Mouse (Mus musculus): ENCODE measurements at regions not wholly inside any gene's neighbourhood (a gene's known extent, or its start where the extent isn't known, plus 50 kb on each side); places are given as distances from the start of the nearest gene placed in this dataset.

- no peaks in the 10 kb centered on the region for H3K4me1 ChIP-seq (ENCODE audit: insufficient read depth, low read depth, low read length)
- no peaks in the 10 kb centered on the region for H3K36me3 ChIP-seq (ENCODE audit: insufficient read depth, low read length)
- H3K4me2 ChIP-seq (replicated peaks; ENCODE audit: low read depth, low read length): no peak overlapping the region
- DNase-seq (ENCODE audit: low spot score) (no peak), ATAC-seq (no peak)
- H3K9me3 ChIP-seq (ENCODE audit: low read length): no peaks in the 10 kb centered on the region
- no peak overlapping the region for H3K9ac ChIP-seq (replicated peaks; ENCODE audit: low read depth)
- H3K27me3 ChIP-seq (replicated peaks; ENCODE audit: insufficient read depth, low read length): no peaks in the 10 kb centered on the region
- TF ChIP-seq EP300 (IDR thresholded peaks at IDR 0.05) (no peak), CTCF (IDR thresholded peaks at IDR 0.05) (peak; percentile 43)
- H3K4me3 ChIP-seq (ENCODE audit: low read depth, low read length): no peak overlapping the region
- no peak overlapping the region for H3K27ac ChIP-seq (ENCODE audit: low read length)
- WGBS: 51% methylated on average over 6 of the region's 6 CpGs
These were observed 66.0 kb downstream of the Amer2 start for GRCm38 (mm10) chr14:60439106-60439505.

DNA sequence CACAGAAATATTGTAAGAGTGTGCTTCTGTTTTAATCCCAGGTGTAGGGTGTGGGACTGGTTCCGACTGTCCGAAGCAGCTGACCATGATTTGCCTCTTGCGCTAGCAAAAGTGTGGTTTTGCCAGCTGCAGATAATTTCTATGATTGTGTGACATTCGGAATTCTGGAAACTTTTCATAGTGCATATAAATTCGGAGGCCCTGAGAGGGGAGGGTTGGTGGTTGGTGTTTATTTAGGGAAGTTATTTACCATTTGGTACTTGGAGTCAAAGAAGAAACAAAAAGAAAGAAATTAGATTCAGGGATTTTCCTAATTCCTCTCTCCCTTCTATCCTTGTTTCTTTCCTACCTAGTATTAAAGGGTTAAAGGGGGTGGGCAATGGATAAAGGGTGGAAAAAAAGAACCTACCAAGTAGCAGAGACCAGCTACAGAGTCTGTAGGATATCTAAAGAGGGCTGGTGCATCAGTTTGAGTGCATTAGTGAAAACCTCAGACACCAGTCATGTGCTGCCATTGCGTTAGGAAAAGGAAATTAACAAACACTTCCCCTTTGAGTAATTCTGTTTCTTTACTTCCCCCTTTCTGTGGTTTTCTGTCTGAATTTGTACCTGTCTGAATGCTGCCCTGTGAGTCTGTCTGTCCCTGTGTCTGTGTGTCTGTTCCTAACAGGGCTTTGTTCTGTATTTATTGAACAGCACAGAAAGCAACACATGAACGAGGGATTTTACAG lies 70.9 kb downstream of the Amer2 start:
- DNase-seq (ENCODE audit: low spot score) (peak; percentile 36), ATAC-seq (no peak)
- Histone ChIP-seq H3K4me1 (ENCODE audit: insufficient read depth, low read depth, low read length) (no peaks in the 10 kb centered on the region), H3K9me3 (ENCODE audit: low read length) (no peaks in the 10 kb centered on the region), H3K4me2 (replicated peaks; ENCODE audit: low read depth, low read length) (no peak overlapping the region), H3K27me3 (replicated peaks; ENCODE audit: insufficient read depth, low read length) (no peaks in the 10 kb centered on the region), H3K27ac (ENCODE audit: low read length) (no peak overlapping the region), H3K4me3 (ENCODE audit: low read depth, low read length) (no peak overlapping the region), H3K9ac (replicated peaks; ENCODE audit: low read depth) (no peak overlapping the region), H3K36me3 (ENCODE audit: insufficient read depth, low read length) (no peaks in the 10 kb centered on the region)
- WGBS: 59% methylated on average over 7 of the region's 7 CpGs
- TF ChIP-seq CTCF (IDR thresholded peaks at IDR 0.05) (no peak), EP300 (IDR thresholded peaks at IDR 0.05) (no peak)

GRCm38 (mm10) chr14:60444552-60444937 lies 71.5 kb downstream of the Amer2 start:
- ATAC-seq: no peak
- WGBS: 39% methylated on average over 3 of the region's 3 CpGs

GRCm38 (mm10) chr14:60446037-60446436 lies 73.0 kb downstream of the Amer2 start:
- H3K4me3 ChIP-seq (ENCODE audit: low read depth, low read length): no peak overlapping the region
- H3K9ac ChIP-seq (replicated peaks; ENCODE audit: low read depth): no peak overlapping the region
- no peaks in the 10 kb centered on the region for H3K9me3 ChIP-seq (ENCODE audit: low read length)
- no peak for DNase-seq (ENCODE audit: low spot score)
- WGBS: 82% methylated on average over 6 of the region's 6 CpGs
- H3K4me2 ChIP-seq (replicated peaks; ENCODE audit: low read depth, low read length): no peak overlapping the region
- no peaks in the 10 kb centered on the region for H3K36me3 ChIP-seq (ENCODE audit: insufficient read depth, low read length)
- no peak overlapping the region for H3K27ac ChIP-seq (ENCODE audit: low read length)
- no peaks in the 10 kb centered on the region for H3K27me3 ChIP-seq (replicated peaks; ENCODE audit: insufficient read depth, low read length)
- H3K4me1 ChIP-seq (ENCODE audit: insufficient read depth, low read depth, low read length): no peaks in the 10 kb centered on the region
- no peak for ATAC-seq
- TF ChIP-seq CTCF (IDR thresholded peaks at IDR 0.05): no peak
- TF ChIP-seq EP300 (IDR thresholded peaks at IDR 0.05): no peak

More at GRCm38 (mm10) chr14:60444552-60444937, 71.5 kb downstream of the Amer2 start:
- Histone ChIP-seq H3K36me3 (ENCODE audit: insufficient read depth, low read length) (no peaks in the 10 kb centered on the region), H3K27ac (ENCODE audit: low read length) (no peak overlapping the region), H3K4me1 (ENCODE audit: insufficient read depth, low read depth, low read length) (no peaks in the 10 kb centered on the region), H3K4me3 (ENCODE audit: low read depth, low read length) (no peak overlapping the region), H3K9ac (replicated peaks; ENCODE audit: low read depth) (no peak overlapping the region), H3K27me3 (replicated peaks; ENCODE audit: insufficient read depth, low read length) (no peaks in the 10 kb centered on the region), H3K9me3 (ENCODE audit: low read length) (no peaks in the 10 kb centered on the region), H3K4me2 (replicated peaks; ENCODE audit: low read depth, low read length) (no peak overlapping the region)
- no peak for DNase-seq (ENCODE audit: low spot score)
- TF ChIP-seq CTCF (IDR thresholded peaks at IDR 0.05): no peak
- no peak for TF ChIP-seq EP300 (IDR thresholded peaks at IDR 0.05)

GRCm38 (mm10) chr14:60451216-60451615 lies 78.2 kb downstream of the Amer2 start:
- Histone ChIP-seq H3K27ac (ENCODE audit: low read length) (no peak overlapping the region), H3K4me1 (ENCODE audit: insufficient read depth, low read depth, low read length) (no peaks in the 10 kb centered on the region), H3K4me2 (replicated peaks; ENCODE audit: low read depth, low read length) (no peak overlapping the region), H3K9ac (replicated peaks; ENCODE audit: low read depth) (no peak overlapping the region), H3K4me3 (ENCODE audit: low read depth, low read length) (no peak overlapping the region), H3K9me3 (ENCODE audit: low read length) (no peaks in the 10 kb centered on the region), H3K36me3 (ENCODE audit: insufficient read depth, low read length) (no peaks in the 10 kb centered on the region), H3K27me3 (replicated peaks; ENCODE audit: insufficient read depth, low read length) (no peaks in the 10 kb centered on the region)
- DNase-seq (ENCODE audit: low spot score) (no peak), ATAC-seq (no peak)
- TF ChIP-seq CTCF (IDR thresholded peaks at IDR 0.05) (no peak), EP300 (IDR thresholded peaks at IDR 0.05) (no peak)
- WGBS: 81% methylated on average over 9 of the region's 9 CpGs

DNA sequence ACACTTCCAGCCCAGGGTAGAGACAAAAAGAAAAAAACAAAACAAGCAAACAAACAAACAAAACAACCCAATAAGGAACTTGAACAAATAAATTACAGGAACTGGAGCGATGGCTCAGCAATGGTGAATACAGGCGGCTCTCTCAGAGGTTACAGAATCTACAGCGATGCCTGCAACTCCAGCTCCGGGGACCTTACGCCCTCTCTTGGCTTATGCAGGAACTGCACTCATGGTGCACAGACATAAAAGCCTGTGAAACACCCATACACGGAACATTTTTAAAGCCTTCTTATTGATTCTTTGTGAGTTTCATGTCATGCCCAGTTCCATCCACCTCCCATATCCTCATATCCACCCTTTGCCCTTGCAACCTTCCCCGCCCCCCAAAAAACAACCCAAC lies 78.6 kb downstream of the Amer2 start:
- 79% methylated on average over 7 of the region's 7 CpGs for WGBS
- ATAC-seq: no peak
- Histone ChIP-seq H3K27me3 (replicated peaks; ENCODE audit: insufficient read depth, low read length) (no peaks in the 10 kb centered on the region), H3K36me3 (ENCODE audit: insufficient read depth, low read length) (no peaks in the 10 kb centered on the region), H3K9ac (replicated peaks; ENCODE audit: low read depth) (no peak overlapping the region), H3K4me2 (replicated peaks; ENCODE audit: low read depth, low read length) (no peak overlapping the region), H3K9me3 (ENCODE audit: low read length) (no peaks in the 10 kb centered on the region), H3K4me3 (ENCODE audit: low read depth, low read length) (no peak overlapping the region), H3K4me1 (ENCODE audit: insufficient read depth, low read depth, low read length) (no peaks in the 10 kb centered on the region), H3K27ac (ENCODE audit: low read length) (no peak overlapping the region)
- TF ChIP-seq EP300 (IDR thresholded peaks at IDR 0.05): no peak
- peak; percentile 27; the same call in 1 of the 2 replicates for TF ChIP-seq CTCF (IDR thresholded peaks at IDR 0.05)
- DNase-seq (ENCODE audit: low spot score): no peak

Measured in lung, postnatal 0 days (tissue).